ENCODE assay signal across 11 mouse cellular contexts in the genomic region with DNA sequence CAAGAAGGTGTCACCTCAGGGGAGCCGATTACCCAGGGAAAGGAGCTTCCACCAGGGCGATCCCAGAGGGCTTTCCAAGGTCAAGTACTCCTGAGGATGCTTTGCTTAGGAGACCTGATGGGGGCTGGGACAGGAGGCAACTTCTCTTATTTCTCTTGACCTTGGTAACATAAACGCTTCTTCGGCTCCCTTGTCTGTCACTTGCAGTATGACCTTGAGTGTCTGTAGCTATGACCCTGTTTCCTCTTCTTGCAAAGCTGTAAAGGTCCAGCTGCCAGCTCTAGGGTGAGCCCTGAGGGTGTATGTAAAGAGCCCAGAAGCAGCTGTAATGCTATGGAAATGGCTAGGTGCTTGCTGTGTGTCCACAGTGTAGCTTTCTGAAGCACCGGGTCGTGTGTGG. TPM values are rescaled to one million over a fixed set of nuclear protein-coding genes. Genes with fewer than 3 reads are reported as not detected.
DNase-seq lines count a peak whose midpoint lies in the region; ATAC-seq lines count a peak whose summit lies in the region.
"Had no signal": no experiment of that assay in that cellular context is flagged by ENCODE, and none has a peak within 500 bp of the region (broad histone marks: within the 10 kb centered on the region; RNA-seq: fewer than 3 reads in every experiment).

No protein-coding gene starts in this region.

- H3K9ac ChIP-seq in hindbrain, embryonic 13.5 days: no peak overlapping the region
- H3K9ac ChIP-seq in hindbrain, embryonic 14.5 days: no peak overlapping the region
- H3K9ac ChIP-seq in midbrain, embryonic 13.5 days (replicated peaks): no peak overlapping the region
- H3K9ac ChIP-seq in midbrain, embryonic 16.5 days (ENCODE audit: low read depth, low read length): no peak overlapping the region
- no peak overlapping the region for H3K9ac ChIP-seq in embryonic facial prominence, embryonic 15.5 days

- no peak overlapping the region for H3K27ac ChIP-seq in hindbrain, embryonic 13.5 days
- H3K27ac ChIP-seq in hindbrain, embryonic 14.5 days: no peak overlapping the region
- no peak overlapping the region for H3K27ac ChIP-seq in midbrain, embryonic 13.5 days
- H3K27ac ChIP-seq in midbrain, embryonic 16.5 days (ENCODE audit: low read length): no peak overlapping the region
- no peak overlapping the region for H3K27ac ChIP-seq in embryonic facial prominence, embryonic 15.5 days (replicated peaks)

- WGBS in hindbrain, embryonic 13.5 days: 84% methylated on average over 6 of the region's 6 CpGs
- 90% methylated on average over 6 of the region's 6 CpGs for WGBS in hindbrain, embryonic 14.5 days
- 86% methylated on average over 6 of the region's 6 CpGs for WGBS in midbrain, embryonic 13.5 days
- WGBS in midbrain, embryonic 16.5 days: 86% methylated on average over 6 of the region's 6 CpGs
- 76% methylated on average over 6 of the region's 6 CpGs for WGBS in embryonic facial prominence, embryonic 15.5 days

- H3K4me3 ChIP-seq in hindbrain, embryonic 13.5 days: no peak overlapping the region; the same call in 1 of the 2 replicates
- no peak overlapping the region for H3K4me3 ChIP-seq in hindbrain, embryonic 14.5 days (replicated peaks; ENCODE audit: low read length)
- H3K4me3 ChIP-seq in midbrain, embryonic 13.5 days (replicated peaks): no peak overlapping the region
- H3K4me3 ChIP-seq in midbrain, embryonic 16.5 days (ENCODE audit: low read depth, low read length): no peak overlapping the region
- H3K4me3 ChIP-seq in embryonic facial prominence, embryonic 15.5 days (replicated peaks): no peak overlapping the region

- H3K36me3 ChIP-seq in hindbrain, embryonic 13.5 days: 0 out of 2 replicates have a peak, but pooled peaks cover 6% of the 10 kb centered on the region
- H3K36me3 ChIP-seq in hindbrain, embryonic 14.5 days (replicated peaks; ENCODE audit: control insufficient read depth, insufficient read depth): no peaks in the 10 kb centered on the region
- no peaks in the 10 kb centered on the region for H3K36me3 ChIP-seq in midbrain, embryonic 13.5 days
- H3K36me3 ChIP-seq in midbrain, embryonic 16.5 days (ENCODE audit: control insufficient read depth, insufficient read depth, low read length): no peaks in the 10 kb centered on the region
- 0 out of 2 replicates have a peak, but pooled peaks cover 5% of the 10 kb centered on the region for H3K36me3 ChIP-seq in embryonic facial prominence, embryonic 15.5 days

- peaks cover 8% of the 10 kb centered on the region; the same call in 1 of the 2 replicates for H3K27me3 ChIP-seq in hindbrain, embryonic 13.5 days
- no peaks in the 10 kb centered on the region for H3K27me3 ChIP-seq in hindbrain, embryonic 14.5 days (ENCODE audit: control insufficient read depth, insufficient read depth, low read length)
- H3K27me3 ChIP-seq in midbrain, embryonic 13.5 days: peaks cover 5% of the 10 kb centered on the region
- no peaks in the 10 kb centered on the region for H3K27me3 ChIP-seq in midbrain, embryonic 16.5 days (ENCODE audit: control insufficient read depth, insufficient read depth, low read depth, low read length)
- no peaks in the 10 kb centered on the region for H3K27me3 ChIP-seq in embryonic facial prominence, embryonic 15.5 days

- peaks cover 30% of the 10 kb centered on the region for H3K4me1 ChIP-seq in hindbrain, embryonic 13.5 days (replicated peaks)
- peaks cover 18% of the 10 kb centered on the region for H3K4me1 ChIP-seq in hindbrain, embryonic 14.5 days (replicated peaks; ENCODE audit: control insufficient read depth, insufficient read depth, low read length)
- peaks cover 33% of the 10 kb centered on the region for H3K4me1 ChIP-seq in midbrain, embryonic 13.5 days (replicated peaks)
- H3K4me1 ChIP-seq in midbrain, embryonic 16.5 days (ENCODE audit: control insufficient read depth, insufficient read depth, low read length): peaks cover 14% of the 10 kb centered on the region
- peaks cover 60% of the 10 kb centered on the region for H3K4me1 ChIP-seq in embryonic facial prominence, embryonic 15.5 days

- ATAC-seq in hindbrain, embryonic 13.5 days (ENCODE audit: low FRiP score): no peak
- no peak for ATAC-seq in hindbrain, embryonic 14.5 days (ENCODE audit: low FRiP score)
- no peak for ATAC-seq in midbrain, embryonic 13.5 days
- no peak for ATAC-seq in midbrain, embryonic 16.5 days
- no peak for ATAC-seq in embryonic facial prominence, embryonic 15.5 days (ENCODE audit: insufficient number of reproducible peaks, low FRiP score, low TSS enrichment, low read depth)
- ATAC-seq in erythroid progenitor cell, adult 5-6 weeks (replicated peaks; ENCODE audit: low FRiP score, poor library complexity, severe bottlenecking): no peak

- H3K4me2 ChIP-seq in hindbrain, embryonic 13.5 days: peak overlapping the region; percentile 83; the same call in 1 of the 2 replicates
- H3K4me2 ChIP-seq in hindbrain, embryonic 14.5 days (replicated peaks): no peak overlapping the region
- H3K4me2 ChIP-seq in midbrain, embryonic 13.5 days (replicated peaks): 0 out of 2 replicates have a peak overlapping the region, but pooled peaks have one; percentile 67
- H3K4me2 ChIP-seq in midbrain, embryonic 16.5 days (ENCODE audit: low read length): no peak overlapping the region
- peak overlapping the region; percentile 71 for H3K4me2 ChIP-seq in embryonic facial prominence, embryonic 15.5 days (replicated peaks)

- no peaks in the 10 kb centered on the region for H3K9me3 ChIP-seq in hindbrain, embryonic 13.5 days
- H3K9me3 ChIP-seq in hindbrain, embryonic 14.5 days (ENCODE audit: control insufficient read depth, low read length): no peaks in the 10 kb centered on the region
- no peaks in the 10 kb centered on the region for H3K9me3 ChIP-seq in midbrain, embryonic 13.5 days
- H3K9me3 ChIP-seq in midbrain, embryonic 16.5 days (replicated peaks; ENCODE audit: control insufficient read depth, low read length, poor library complexity, severe bottlenecking): no peaks in the 10 kb centered on the region; the same call in 1 of the 2 replicates
- H3K9me3 ChIP-seq in embryonic facial prominence, embryonic 15.5 days (replicated peaks): no peaks in the 10 kb centered on the region

- DNase-seq in hindbrain, embryonic 14.5 days (ENCODE audit: low spot score): no peak
- no peak for DNase-seq in spleen, postnatal 36 days (ENCODE audit: low spot score in 2 of 2)
- DNase-seq: adrenal gland, postnatal 25 days; cerebellum, adult 8-10 months; gastrocnemius, postnatal 14 days; thymus, postnatal 25 days had no signal

RNA-seq across cellular contexts. Expression of a gene that starts 1.1 kb away (rescaled TPM):
- polyA plus RNA-seq in hindbrain, embryonic 13.5 days (2015; fragmentation: Nextera tagmentation; extraction: Ambion mirVana): 1.8 and 1.9 TPM in 2 replicates
- polyA plus RNA-seq in hindbrain, embryonic 14.5 days (2014; fragmentation: Nextera tagmentation; extraction: Ambion mirVana): 1.8 and 2.5 TPM in 2 replicates
- polyA plus RNA-seq in midbrain, embryonic 13.5 days (2015; fragmentation: Nextera tagmentation; extraction: Ambion mirVana): 1.8 and 1.9 TPM in 2 replicates
- 2.1 and 2.6 TPM in 2 replicates for polyA plus RNA-seq in midbrain, embryonic 16.5 days (2015; fragmentation: Nextera tagmentation; extraction: Ambion mirVana)
- polyA plus RNA-seq in embryonic facial prominence, embryonic 15.5 days (2015; fragmentation: Nextera tagmentation; extraction: Ambion mirVana): 12.0 and 12.1 TPM in 2 replicates
- total RNA-seq in erythroid progenitor cell, adult 5-6 weeks (2015; ENCODE audit: low replicate concordance): 0.84 and 2.2 TPM in 2 replicates
- 0.26 and 7.7 TPM in 2 replicates for total RNA-seq in erythroid progenitor cell, adult 5-6 weeks (2017; ENCODE audit: low replicate concordance)

Comparison
In these comparisons a context has a peak if more than half of its experiments do, and no peak if none do; other contexts are left out.
1. H3K4me2 ChIP-seq: peak in hindbrain, embryonic 13.5 days (single experiment), midbrain, embryonic 13.5 days (single experiment) and embryonic facial prominence, embryonic 15.5 days (single experiment); none in hindbrain, embryonic 14.5 days (single experiment) and midbrain, embryonic 16.5 days (single experiment).